Mouse (Mus musculus) brain, embryonic 14.5 days (tissue): ENCODE measurements at regions not wholly inside any gene's neighbourhood (a gene's known extent, or its start where the extent isn't known, plus 50 kb on each side); places are given as distances from the start of the nearest gene placed in this dataset.

Experiments used
- CTCF ChIP-seq: fragments of 200-500 bp; IDR thresholded peaks from 2 replicates; pipeline ENCODE4 v1.5.1; 2012; ENCODE audit warnings: inconsistent platforms, mild to moderate bottlenecking, moderate library complexity, borderline replicate concordance; ENCODE audit not compliant: insufficient read depth, insufficient read length; ENCODE audit errors: extremely low read depth
- POLR2A ChIP-seq: fragments of 200-500 bp; IDR thresholded peaks from 2 replicates; pipeline ENCODE4 v1.6.1; 2012; ENCODE audit warnings: mild to moderate bottlenecking, inconsistent platforms, borderline replicate concordance; ENCODE audit not compliant: poor library complexity, insufficient read depth, insufficient read length, severe bottlenecking; ENCODE audit errors: extremely low read depth

GRCm38 (mm10) chr3:9123079-9123478, 486.8 kb downstream of the Zfp704 start:
- TF ChIP-seq CTCF (no peak), POLR2A (no peak)
